ENCODE assay signal across 18 mouse cellular contexts in the genomic region with DNA sequence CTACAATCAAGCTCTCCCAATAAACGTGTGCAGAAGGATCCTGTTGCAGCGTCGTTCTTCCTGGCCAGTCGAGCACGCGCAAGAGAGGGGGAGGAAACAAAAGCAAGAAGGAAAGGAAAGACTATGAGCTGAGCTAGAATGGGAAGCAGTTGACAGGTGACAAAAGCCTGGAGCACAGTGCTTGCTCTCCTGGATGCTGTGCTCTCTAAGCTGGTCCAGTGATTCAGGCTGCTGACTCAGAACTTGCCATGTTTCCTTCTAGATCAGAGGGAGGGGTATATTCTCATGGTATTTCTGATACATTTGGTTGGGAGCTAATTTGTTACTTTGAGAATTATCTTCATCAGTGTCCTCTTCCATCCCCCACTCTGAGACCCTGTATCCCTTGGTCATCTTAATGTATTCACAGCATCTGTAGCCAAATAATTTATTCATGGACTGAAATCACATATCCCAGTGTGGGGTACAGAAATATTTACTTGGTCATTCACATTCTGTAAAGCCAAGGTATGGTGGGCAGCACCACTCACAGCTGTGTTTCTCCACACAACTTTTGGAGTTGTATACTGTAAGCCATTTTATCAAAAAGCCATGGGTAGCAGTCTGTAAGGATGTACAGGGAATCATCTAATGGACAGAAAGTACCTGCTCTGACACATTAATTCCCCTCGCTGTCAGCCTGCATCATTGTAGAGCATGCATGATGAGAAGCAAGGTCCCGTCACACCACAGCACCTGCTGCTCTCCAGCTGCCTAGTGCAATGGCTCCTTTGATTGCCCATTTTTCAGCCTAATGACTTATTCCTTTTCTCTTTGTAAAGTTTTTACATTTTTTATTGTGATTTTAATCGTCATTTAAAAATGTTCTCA.
DNase-seq lines count a peak whose midpoint lies in the region; ATAC-seq and TF ChIP-seq lines count a peak whose summit lies in the region.
"Had no signal": no experiment of that assay in that cellular context is flagged by ENCODE, and none has a peak within 500 bp of the region (broad histone marks: within the 10 kb centered on the region; RNA-seq: fewer than 3 reads in every experiment).

No protein-coding gene starts in this region.

- H3K9ac ChIP-seq in hindbrain, embryonic 11.5 days (ENCODE audit: low read depth, low read length), result no peak overlapping the region
- H3K9ac ChIP-seq in hindbrain, embryonic 14.5 days, result no peak overlapping the region
- no peak overlapping the region for H3K9ac ChIP-seq in midbrain, embryonic 16.5 days (ENCODE audit: low read depth, low read length)
- H3K9ac ChIP-seq: embryonic facial prominence, embryonic 13.5 days; liver, embryonic 12.5 days; lung, embryonic 15.5 days had no signal

- 82% methylated on average over 9 of the region's 9 CpGs for WGBS in hindbrain, embryonic 11.5 days
- 86% methylated on average over 9 of the region's 9 CpGs for whole genome bisulfite sequencing in hindbrain, embryonic 10.5 days
- 76% methylated on average over 9 of the region's 9 CpGs for WGBS in hindbrain, embryonic 14.5 days
- WGBS in midbrain, embryonic 16.5 days, result 68% methylated on average over 9 of the region's 9 CpGs

- peak; percentile 2 for DNase-seq in hindbrain, embryonic 11.5 days (ENCODE audit: low spot score)
- no peak for DNase-seq in hindbrain, embryonic 10.5 days (ENCODE audit: low spot score)
- DNase-seq in brain, embryonic 14.5 days (ENCODE audit: low read depth), result peak; percentile 69
- DNase-seq in hindbrain, embryonic 14.5 days (ENCODE audit: low spot score), result peak; percentile 52
- DNase-seq in frontal cortex, postnatal 10 days (ENCODE audit: low spot score in 2 of 2), result no peak
- DNase-seq: adrenal gland, adult 2 months; cerebellum, adult 11 months; gastrocnemius, postnatal 10 days; kidney, adult 8-10 months; kidney, postnatal 36 days; right cerebral cortex, postnatal 4 days; thymus, postnatal 25 days had no signal

- H3K4me3 ChIP-seq in hindbrain, embryonic 11.5 days (ENCODE audit: low read depth, low read length), result no peak overlapping the region
- no peak overlapping the region for H3K4me3 ChIP-seq in hindbrain, embryonic 10.5 days
- no peak overlapping the region for H3K4me3 ChIP-seq in hindbrain, embryonic 14.5 days (replicated peaks; ENCODE audit: low read length)
- H3K4me3 ChIP-seq in midbrain, embryonic 16.5 days (ENCODE audit: low read depth, low read length), result no peak overlapping the region
- H3K4me3 ChIP-seq: embryonic facial prominence, embryonic 13.5 days; liver, embryonic 12.5 days; lung, embryonic 15.5 days had no signal

- H3K4me2 ChIP-seq in hindbrain, embryonic 11.5 days (replicated peaks; ENCODE audit: low read depth, low read length), result no peak overlapping the region
- no peak overlapping the region for H3K4me2 ChIP-seq in hindbrain, embryonic 14.5 days (replicated peaks)
- no peak overlapping the region for H3K4me2 ChIP-seq in midbrain, embryonic 16.5 days (ENCODE audit: low read length)
- H3K4me2 ChIP-seq: embryonic facial prominence, embryonic 13.5 days; liver, embryonic 12.5 days; lung, embryonic 15.5 days had no signal

- TF ChIP-seq CTCF in brain, embryonic 14.5 days (IDR thresholded peaks at IDR 0.05; ENCODE audit: borderline replicate concordance, extremely low read depth, insufficient read depth, insufficient read length), result no peak

- no peaks in the 10 kb centered on the region for H3K9me3 ChIP-seq in hindbrain, embryonic 11.5 days (ENCODE audit: control insufficient read depth, low read length)
- H3K9me3 ChIP-seq in hindbrain, embryonic 10.5 days, result no peaks in the 10 kb centered on the region
- no peaks in the 10 kb centered on the region for H3K9me3 ChIP-seq in hindbrain, embryonic 14.5 days (ENCODE audit: control insufficient read depth, low read length)
- H3K9me3 ChIP-seq in midbrain, embryonic 16.5 days (replicated peaks; ENCODE audit: control insufficient read depth, low read length, poor library complexity, severe bottlenecking), result no peaks in the 10 kb centered on the region
- H3K9me3 ChIP-seq: embryonic facial prominence, embryonic 13.5 days; liver, embryonic 12.5 days; lung, embryonic 15.5 days had no signal

- no peak for TF ChIP-seq POLR2A in brain, embryonic 14.5 days (IDR thresholded peaks at IDR 0.05; ENCODE audit: borderline replicate concordance, extremely low read depth, insufficient read depth, insufficient read length, poor library complexity, severe bottlenecking)

- no peaks in the 10 kb centered on the region for H3K27me3 ChIP-seq in hindbrain, embryonic 11.5 days (ENCODE audit: control insufficient read depth, insufficient read depth, low read length)
- no peaks in the 10 kb centered on the region for H3K27me3 ChIP-seq in hindbrain, embryonic 10.5 days (ENCODE audit: insufficient read depth, poor library complexity, severe bottlenecking)
- no peaks in the 10 kb centered on the region for H3K27me3 ChIP-seq in hindbrain, embryonic 14.5 days (ENCODE audit: control insufficient read depth, insufficient read depth, low read length)
- H3K27me3 ChIP-seq in midbrain, embryonic 16.5 days (ENCODE audit: control insufficient read depth, insufficient read depth, low read depth, low read length), result no peaks in the 10 kb centered on the region
- H3K27me3 ChIP-seq: embryonic facial prominence, embryonic 13.5 days; liver, embryonic 12.5 days; lung, embryonic 15.5 days had no signal

- H3K4me1 ChIP-seq in hindbrain, embryonic 11.5 days (replicated peaks; ENCODE audit: control insufficient read depth, insufficient read depth, low read length), result no peaks in the 10 kb centered on the region
- no peaks in the 10 kb centered on the region for H3K4me1 ChIP-seq in hindbrain, embryonic 10.5 days (replicated peaks)
- peaks cover 8% of the 10 kb centered on the region for H3K4me1 ChIP-seq in hindbrain, embryonic 14.5 days (replicated peaks; ENCODE audit: control insufficient read depth, insufficient read depth, low read length)
- H3K4me1 ChIP-seq in midbrain, embryonic 16.5 days (ENCODE audit: control insufficient read depth, insufficient read depth, low read length), result peaks cover 7% of the 10 kb centered on the region
- H3K4me1 ChIP-seq: embryonic facial prominence, embryonic 13.5 days; liver, embryonic 12.5 days; lung, embryonic 15.5 days had no signal

- no peak overlapping the region for H3K27ac ChIP-seq in hindbrain, embryonic 11.5 days (ENCODE audit: low read depth, low read length)
- no peak overlapping the region for H3K27ac ChIP-seq in hindbrain, embryonic 10.5 days
- no peak overlapping the region for H3K27ac ChIP-seq in hindbrain, embryonic 14.5 days
- no peak overlapping the region for H3K27ac ChIP-seq in midbrain, embryonic 16.5 days (ENCODE audit: low read length)
- H3K27ac ChIP-seq: embryonic facial prominence, embryonic 13.5 days; liver, embryonic 12.5 days; lung, embryonic 15.5 days; macrophage had no signal

- peak; percentile 71 for ATAC-seq in hindbrain, embryonic 11.5 days (ENCODE audit: low FRiP score)
- peak; percentile 82 for ATAC-seq in hindbrain, embryonic 14.5 days (ENCODE audit: low FRiP score)
- peak; percentile 80 for ATAC-seq in midbrain, embryonic 16.5 days
- ATAC-seq in activated CD4-positive, CD25-positive, alpha-beta regulatory T cell, adult 4 months, result no peak
- ATAC-seq: liver, embryonic 12.5 days had no signal

- H3K36me3 ChIP-seq in hindbrain, embryonic 11.5 days (ENCODE audit: control insufficient read depth, insufficient read depth, low read length), result no peaks in the 10 kb centered on the region
- H3K36me3 ChIP-seq in hindbrain, embryonic 10.5 days, result no peaks in the 10 kb centered on the region
- H3K36me3 ChIP-seq in hindbrain, embryonic 14.5 days (replicated peaks; ENCODE audit: control insufficient read depth, insufficient read depth), result no peaks in the 10 kb centered on the region
- no peaks in the 10 kb centered on the region for H3K36me3 ChIP-seq in midbrain, embryonic 16.5 days (ENCODE audit: control insufficient read depth, insufficient read depth, low read length)
- H3K36me3 ChIP-seq: embryonic facial prominence, embryonic 13.5 days; liver, embryonic 12.5 days; lung, embryonic 15.5 days had no signal

Comparison
In these comparisons a context has a peak if more than half of its experiments do, and no peak if none do; other contexts are left out.
1. DNase-seq: peak in hindbrain, embryonic 11.5 days (single experiment), brain, embryonic 14.5 days (single experiment) and hindbrain, embryonic 14.5 days (single experiment); none in hindbrain, embryonic 10.5 days (single experiment) and frontal cortex, postnatal 10 days (0 of 2).